Mouse (Mus musculus) adipocyte (in vitro differentiated cells): Measurements from ENCODE around the gene Cdk2.
A peak's percentile ranks its signal among the peaks of the same experiment; 100 is the strongest.
"Not testable (repeated sequence)": the region's sequence is repeated elsewhere in the genome, so short reads cannot be mapped to it uniquely, and the experiment has no call there.

ENCODE experiments used
- DNase-seq: peaks from one replicate; pipeline ENCODE4 v3.0.0-alpha.2; 2016; ENCODE audit warnings: low spot score

The Cdk2 gene

GRCm38 (mm10) chr10:128704491-128705316 is at the start of gene Cdk2:
TSS of gene Cdk2 (minus strand) at chr10:128705031.
- peak; percentile 90 for DNase-seq

GRCm38 (mm10) chr10:128748252-128748864 is 43.5 kb upstream of the Cdk2 start:
- peak; percentile 89 for DNase-seq

- peak; percentile 93 for DNase-seq
These were observed 42.9 kb upstream of the Cdk2 start, which contains the start of gene Pym1 for GRCm38 (mm10) chr10:128747646-128748251. TSS of gene Pym1 (plus strand) at chr10:128747889.

- DNase-seq, result no peak
These were observed 42.3 kb upstream of the Cdk2 start for GRCm38 (mm10) chr10:128746972-128747645.

GRCm38 (mm10) chr10:128745946-128746613 is 41.2 kb upstream of the Cdk2 start:
- DNase-seq, result no peak

- DNase-seq, result peak; percentile 33
These were observed 40.1 kb upstream of the Cdk2 start, which contains the start of gene Dgka for GRCm38 (mm10) chr10:128744680-128745601. TSS of gene Dgka (minus strand) at chr10:128744855.

GRCm38 (mm10) chr10:128744211-128744610 is 39.4 kb upstream of the Cdk2 start:
- no peak for DNase-seq

GRCm38 (mm10) chr10:128743791-128744191 is 39.0 kb upstream of the Cdk2 start:
- no peak for DNase-seq

GRCm38 (mm10) chr10:128743235-128743634 is 38.4 kb upstream of the Cdk2 start:
- no peak for DNase-seq

- no peak for DNase-seq
These were observed 37.8 kb upstream of the Cdk2 start for GRCm38 (mm10) chr10:128742616-128743015.

- DNase-seq, result no peak
These were observed 35.5 kb upstream of the Cdk2 start for GRCm38 (mm10) chr10:128740296-128740695.

- no peak for DNase-seq
These were observed 32.6 kb upstream of the Cdk2 start for GRCm38 (mm10) chr10:128737435-128737834.

- DNase-seq, result no peak
These were observed 27.2 kb upstream of the Cdk2 start for GRCm38 (mm10) chr10:128731992-128732391.

GRCm38 (mm10) chr10:128731002-128731433 is 26.2 kb upstream of the Cdk2 start:
- DNase-seq, result peak; percentile 68

GRCm38 (mm10) chr10:128728059-128728458 is 23.2 kb upstream of the Cdk2 start:
- DNase-seq, result no peak

- not testable (repeated sequence) for DNase-seq
These were observed 20.6 kb upstream of the Cdk2 start for GRCm38 (mm10) chr10:128725466-128725865.

- DNase-seq, result no peak
These were observed 11.0 kb upstream of the Cdk2 start for GRCm38 (mm10) chr10:128715559-128716537.

- DNase-seq, result not testable (repeated sequence)
These were observed 6.5 kb upstream of the Cdk2 start for GRCm38 (mm10) chr10:128711318-128711717.

- no peak for DNase-seq
These were observed 474 bp upstream of the Cdk2 start for GRCm38 (mm10) chr10:128705317-128705693.
